Mouse (Mus musculus) erythroblast, embryonic 14.5 days (primary cell): ENCODE data around the gene Tgfbrap1.

Experiments
- GATA1 ChIP-seq: IDR thresholded peaks from 2 replicates; pipeline ENCODE4 v1.6.1; 2012; ENCODE audit warnings: low read length, inconsistent platforms, mixed read lengths
- TAL1 ChIP-seq: IDR thresholded peaks from 3 replicates; pipeline ENCODE4 v1.6.1; 2012; ENCODE audit warnings: low read length, inconsistent platforms, mixed read lengths

- TF ChIP-seq TAL1 = no peak
- TF ChIP-seq GATA1 = no peak
Observed at GRCm38 (mm10) chr1:43070726-43071125, 27.7 kb downstream of the Tgfbrap1 start.
